Mouse (Mus musculus): ENCODE results near the gene Myom1.

Myom1 gene

GRCm38 (mm10) chr17:70991706-70992625 is 10.5 kb upstream of the Myom1 start:
- no peak for DNase-seq (ENCODE audit: low spot score)

- no peak for DNase-seq (ENCODE audit: low spot score)
Observed at GRCm38 (mm10) chr17:70992662-70993061, 9.8 kb upstream of the Myom1 start.

GRCm38 (mm10) chr17:70993385-70993807 is 9.0 kb upstream of the Myom1 start:
- no peak for DNase-seq (ENCODE audit: low spot score)

GRCm38 (mm10) chr17:70994671-70995070 is 7.8 kb upstream of the Myom1 start:
- no peak for DNase-seq (ENCODE audit: low spot score)

DNA sequence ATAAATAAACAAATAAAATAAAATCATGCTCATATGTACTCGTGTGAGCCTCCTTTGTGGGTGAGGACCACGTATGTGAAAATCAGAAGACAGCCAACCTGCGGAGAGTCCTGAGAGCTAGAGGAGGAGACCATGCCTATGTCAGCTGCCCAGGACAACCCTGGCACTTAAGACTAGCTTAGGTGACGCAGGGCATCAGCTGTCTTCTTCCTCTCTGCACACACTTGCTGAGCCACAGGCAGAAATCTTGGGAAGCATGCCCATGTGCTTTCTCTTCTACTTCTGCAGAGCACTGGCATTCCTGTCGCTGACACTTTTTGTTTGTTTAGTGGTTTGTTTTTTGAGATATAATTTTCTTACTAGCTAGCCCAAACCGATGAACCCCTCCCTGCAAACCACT is 6.9 kb upstream of the Myom1 start:
- DNase-seq (ENCODE audit: low spot score) = no peak

DNA sequence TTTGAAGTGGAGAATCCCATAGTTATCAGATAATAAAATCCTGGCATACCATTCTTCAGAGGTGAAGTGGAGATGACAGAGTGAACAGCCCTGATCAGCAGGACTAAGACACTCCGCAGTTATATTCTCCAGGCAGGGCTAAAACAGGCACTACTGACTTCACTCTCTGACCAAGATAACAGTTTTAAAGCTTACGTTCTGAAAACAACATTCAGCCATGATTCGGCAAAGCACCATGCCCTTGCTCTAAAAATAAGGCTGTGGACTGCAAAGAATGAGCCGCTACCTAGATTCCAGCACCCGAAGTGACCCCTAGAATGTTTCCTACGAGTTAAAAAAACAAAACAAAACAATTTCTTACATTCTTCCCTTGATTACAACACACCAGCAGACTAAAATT is 4.6 kb upstream of the Myom1 start:
- no peak for DNase-seq (ENCODE audit: low spot score)

GRCm38 (mm10) chr17:70998400-70998975 is 3.9 kb upstream of the Myom1 start:
- DNase-seq (ENCODE audit: low spot score) = no peak

GRCm38 (mm10) chr17:70999187-70999586 is 3.2 kb upstream of the Myom1 start:
- no peak for DNase-seq (ENCODE audit: low spot score)

GRCm38 (mm10) chr17:71000255-71000654 is 2.2 kb upstream of the Myom1 start:
- DNase-seq (ENCODE audit: low spot score) = no peak

GRCm38 (mm10) chr17:71001067-71001466 is 1.4 kb upstream of the Myom1 start:
- no peak for DNase-seq (ENCODE audit: low spot score)

DNA sequence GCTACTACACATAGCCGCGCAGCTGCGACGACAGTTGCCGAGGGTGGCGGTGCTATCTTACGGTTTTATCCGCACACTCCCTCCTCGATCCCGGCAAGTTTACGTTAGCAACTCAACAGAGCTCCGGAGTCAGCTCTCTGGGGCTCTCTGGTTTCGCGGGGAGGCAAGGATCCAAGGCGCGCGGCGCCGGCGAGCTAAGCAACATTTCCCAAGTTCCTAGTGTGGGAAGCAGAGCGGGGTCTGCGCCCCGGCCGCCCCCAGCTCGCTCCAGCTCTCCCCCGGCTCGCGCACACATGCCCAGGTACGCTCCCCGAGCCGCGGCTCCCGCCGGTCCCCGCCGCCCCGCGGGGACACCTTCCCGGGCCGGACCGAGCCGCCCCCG is 743 bp upstream of the Myom1 start:
- DNase-seq (ENCODE audit: low spot score) = peak; percentile 47

DNA sequence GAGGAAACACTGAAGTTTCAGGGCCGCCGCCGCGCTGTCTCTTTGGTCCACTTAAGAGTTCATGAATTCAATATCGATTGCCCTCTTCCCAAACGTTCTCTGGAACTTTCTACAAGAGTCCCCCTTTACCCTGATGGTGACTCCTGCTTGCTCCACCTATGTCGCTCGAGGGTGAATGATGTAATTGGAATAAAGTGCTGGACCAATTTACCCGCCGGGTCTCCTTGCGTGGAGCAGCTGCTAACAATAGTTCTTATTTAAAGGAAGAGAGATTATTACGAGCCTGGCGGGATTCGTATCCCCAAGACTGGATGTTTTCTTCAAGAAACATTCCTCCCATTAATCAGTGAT is 286 bp downstream of the Myom1 start, which contains the start of gene Myl12a:
Gene Myl12a (minus strand): TSS at position 135 of the 351 bp plus-strand sequence.
- no peak for DNase-seq (ENCODE audit: low spot score)

GRCm38 (mm10) chr17:71003112-71003511 is 679 bp downstream of the Myom1 start:
- DNase-seq (ENCODE audit: low spot score) = no peak

- no peak for DNase-seq (ENCODE audit: low spot score)
Observed at GRCm38 (mm10) chr17:71003721-71004120, 1.3 kb downstream of the Myom1 start.

DNA sequence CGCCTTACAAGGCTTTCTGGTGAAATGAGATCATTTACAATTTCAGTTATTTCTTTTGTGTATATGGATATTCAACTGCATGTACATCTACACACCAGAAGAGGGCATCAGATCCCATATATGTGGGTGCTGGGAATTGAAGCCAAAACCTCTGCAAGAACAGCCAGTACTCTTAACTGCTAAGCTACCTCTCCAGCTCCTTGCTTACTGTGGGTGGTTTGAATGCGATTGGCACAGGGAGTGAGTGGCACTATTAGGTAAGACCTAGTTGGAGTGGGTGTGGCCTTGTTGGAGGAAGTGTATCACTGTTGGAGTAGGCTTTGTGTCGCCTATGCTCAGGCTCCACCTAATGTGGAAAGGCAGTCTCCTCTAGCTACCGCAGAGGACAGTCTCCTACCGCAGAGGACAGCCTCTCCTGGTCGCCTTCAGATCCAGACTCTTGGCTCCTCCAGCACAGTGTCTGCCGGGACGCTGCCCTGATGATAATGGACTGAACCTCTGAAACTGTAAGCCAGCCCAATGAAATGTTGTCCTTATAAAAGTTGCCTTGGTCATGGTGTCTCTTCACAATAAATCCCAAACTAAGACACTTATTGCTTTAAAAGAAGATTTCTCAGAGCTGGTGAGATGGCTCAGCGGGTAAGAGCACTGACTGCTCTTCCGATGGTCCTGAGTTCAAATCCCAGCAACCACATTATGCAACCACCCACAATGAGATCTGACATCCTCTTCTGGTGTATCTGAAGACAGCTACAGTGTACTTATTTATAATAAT is 1.9 kb downstream of the Myom1 start:
- DNase-seq (ENCODE audit: low spot score) = no peak

DNA sequence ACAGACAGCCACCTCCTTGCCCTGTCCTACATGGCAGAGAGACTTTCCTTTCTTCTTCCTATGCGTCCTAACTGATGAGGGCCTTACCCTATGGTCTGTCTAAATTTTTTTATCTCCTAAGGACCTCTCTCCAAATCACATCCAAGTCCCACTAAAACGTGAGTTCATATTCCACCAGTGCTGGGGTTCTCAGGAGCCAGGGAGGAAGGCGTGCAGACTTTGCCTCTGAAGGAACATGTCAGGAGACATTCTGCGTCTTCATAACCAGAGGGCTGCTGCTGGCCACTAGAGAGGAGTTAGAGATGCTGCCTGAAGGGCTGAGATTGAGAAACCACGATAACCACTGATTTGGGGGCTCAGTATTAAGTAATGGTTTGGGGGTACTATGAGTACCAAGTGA is 4.5 kb downstream of the Myom1 start:
- DNase-seq (ENCODE audit: low spot score) = no peak

GRCm38 (mm10) chr17:71008676-71009075 is 6.2 kb downstream of the Myom1 start:
- DNase-seq (ENCODE audit: low spot score) = no peak

- no peak for DNase-seq (ENCODE audit: low spot score)
Observed at GRCm38 (mm10) chr17:71009751-71010150, 7.3 kb downstream of the Myom1 start.

- DNase-seq (ENCODE audit: low spot score) = no peak
Observed at GRCm38 (mm10) chr17:71010646-71011242, 8.3 kb downstream of the Myom1 start.

DNA sequence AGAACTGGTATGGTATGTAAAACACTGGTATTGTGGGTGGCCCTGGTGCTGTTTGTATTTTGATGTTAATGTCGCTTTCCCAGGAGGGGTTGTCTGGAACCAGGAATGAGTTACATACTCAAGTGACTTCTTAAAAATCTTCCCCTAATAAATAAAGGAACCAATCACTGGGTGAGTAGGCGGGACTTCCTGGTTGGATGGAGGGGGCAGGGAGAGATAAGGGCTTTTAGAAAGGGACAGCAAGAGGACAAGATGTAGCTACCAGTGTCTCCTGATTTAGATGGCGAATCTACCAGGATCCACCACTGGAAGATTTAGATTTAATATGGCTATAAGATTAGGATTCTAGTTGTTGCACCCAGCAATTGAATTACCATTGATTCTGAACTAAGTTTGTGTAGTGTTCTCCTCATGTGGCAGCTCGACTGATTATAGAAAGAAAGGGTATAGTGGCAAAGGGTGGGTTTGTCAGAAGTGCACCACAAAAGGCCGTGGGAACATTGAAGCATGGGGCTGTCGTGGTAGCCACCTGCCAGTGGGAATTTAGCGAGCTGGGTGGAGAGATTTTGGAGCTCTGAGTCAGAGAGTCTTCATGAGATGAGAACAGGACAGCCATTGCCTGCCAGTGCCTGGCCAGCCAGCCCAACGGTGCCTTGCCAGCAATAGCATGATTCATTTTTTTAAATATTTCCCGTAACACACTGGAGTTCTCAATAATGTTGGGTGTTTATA is 9.7 kb downstream of the Myom1 start:
- no peak for DNase-seq (ENCODE audit: low spot score)

DNA sequence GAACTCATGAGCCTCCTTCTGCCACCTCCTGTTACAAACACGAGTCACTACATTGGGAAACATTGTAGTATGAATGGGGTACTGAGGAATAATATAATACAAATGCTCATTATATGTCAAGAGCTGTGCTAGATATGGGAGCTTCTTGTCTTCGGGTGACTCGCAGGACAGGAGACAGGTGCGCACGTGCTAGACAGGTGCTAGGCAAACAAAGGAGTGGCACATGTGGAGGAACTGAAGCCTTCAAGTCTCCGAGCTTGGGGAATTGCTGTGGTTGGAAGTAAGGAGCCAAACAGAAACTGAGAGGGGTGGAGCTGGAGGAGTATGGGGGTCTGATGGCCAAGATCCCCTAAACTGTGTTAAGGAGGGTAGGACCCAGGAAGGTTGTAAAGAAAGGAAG is 10.7 kb downstream of the Myom1 start:
- DNase-seq (ENCODE audit: low spot score) = no peak

- no peak for DNase-seq (ENCODE audit: low spot score)
Observed at GRCm38 (mm10) chr17:71014911-71015310, 12.5 kb downstream of the Myom1 start.

All from layer of hippocampus, adult 11-12 months (tissue).